Mouse (Mus musculus): ENCODE results near the gene Crocc2. TPM values are rescaled to one million over a fixed set of nuclear protein-coding genes. Genes with fewer than 3 reads are reported as not detected.
"Not testable (repeated sequence)": the region's sequence is repeated elsewhere in the genome, so short reads cannot be mapped to it uniquely, and the experiment has no call there.

Gene Crocc2
- polyA plus RNA-seq, 1 experiment from 2014 or later, result not detected

GRCm38 (mm10) chr1:93190726-93191305 is 22.3 kb downstream of the Crocc2 start:
- no peak for TF ChIP-seq EP300 (IDR thresholded peaks at IDR 0.05; ENCODE audit: low read depth)
- TF ChIP-seq CTCF (IDR thresholded peaks at IDR 0.05; ENCODE audit: low read depth), result no peak
- Histone ChIP-seq H3K9me3 (ENCODE audit: low read length) (peaks cover 3% of the 10 kb centered on the region; the same call in 1 of the 2 replicates), H3K4me3 (ENCODE audit: low read depth, low read length) (no peak overlapping the region), H3K27ac (ENCODE audit: low read depth) (no peak overlapping the region), H3K27me3 (ENCODE audit: insufficient read depth, low read length) (no peaks in the 10 kb centered on the region), H3K4me1 (ENCODE audit: insufficient read depth) (no peaks in the 10 kb centered on the region), H3K4me2 (ENCODE audit: low read depth, low read length) (no peak overlapping the region), H3K36me3 (replicated peaks; ENCODE audit: insufficient read depth, low read length) (no peaks in the 10 kb centered on the region), H3K9ac (replicated peaks) (no peak overlapping the region)
- DNase-seq (no peak), ATAC-seq (no peak)
- 26% methylated on average over 9 of the region's 17 CpGs for WGBS (ENCODE audit: insufficient replicate concordance)

DNA sequence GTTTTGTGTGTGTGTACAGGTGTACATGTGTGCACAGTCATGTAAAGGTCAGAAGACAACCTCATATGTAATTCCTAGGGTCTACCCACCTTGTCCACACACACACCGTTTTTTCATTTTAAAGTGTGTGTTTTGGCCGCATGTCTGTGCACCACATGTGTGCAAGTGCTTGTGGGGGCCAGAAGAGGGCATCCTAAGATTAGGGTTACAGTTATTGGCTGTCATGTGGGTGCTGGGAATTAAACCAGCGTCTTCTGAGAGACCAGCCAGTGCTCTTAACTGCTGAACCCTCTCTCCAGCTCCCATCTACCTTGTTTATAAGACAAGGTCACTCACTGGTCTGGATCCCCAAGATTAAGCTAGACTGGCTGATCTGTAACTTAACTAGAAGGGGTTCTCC is 26.4 kb downstream of the Crocc2 start:
- TF ChIP-seq EP300 (IDR thresholded peaks at IDR 0.05; ENCODE audit: low read depth), result no peak
- no peak for TF ChIP-seq CTCF (IDR thresholded peaks at IDR 0.05; ENCODE audit: low read depth)
- ATAC-seq (no peak), DNase-seq (no peak)
- 80% methylated on average over 3 of the region's 3 CpGs for WGBS (ENCODE audit: insufficient replicate concordance)
- Histone ChIP-seq H3K9me3 (ENCODE audit: low read length) (peaks cover 3% of the 10 kb centered on the region; the same call in 1 of the 2 replicates), H3K4me3 (ENCODE audit: low read depth, low read length) (no peak overlapping the region), H3K4me2 (ENCODE audit: low read depth, low read length) (no peak overlapping the region), H3K4me1 (ENCODE audit: insufficient read depth) (no peaks in the 10 kb centered on the region), H3K27me3 (ENCODE audit: insufficient read depth, low read length) (no peaks in the 10 kb centered on the region), H3K36me3 (replicated peaks; ENCODE audit: insufficient read depth, low read length) (no peaks in the 10 kb centered on the region), H3K9ac (replicated peaks) (no peak overlapping the region), H3K27ac (ENCODE audit: low read depth) (no peak overlapping the region)

- not testable (repeated sequence) for H3K27me3 ChIP-seq (ENCODE audit: insufficient read depth, low read length); H3K4me1 ChIP-seq (ENCODE audit: insufficient read depth); H3K4me3 ChIP-seq (ENCODE audit: low read depth, low read length); H3K9ac ChIP-seq (replicated peaks); ATAC-seq; H3K27ac ChIP-seq (ENCODE audit: low read depth); DNase-seq; H3K4me2 ChIP-seq (ENCODE audit: low read depth, low read length); H3K9me3 ChIP-seq (ENCODE audit: low read length); H3K36me3 ChIP-seq (replicated peaks; ENCODE audit: insufficient read depth, low read length)
- 86% methylated on average over 2 of the region's 2 CpGs for WGBS (ENCODE audit: insufficient replicate concordance)
Observed at GRCm38 (mm10) chr1:93197454-93197853, 28.9 kb downstream of the Crocc2 start.

DNA sequence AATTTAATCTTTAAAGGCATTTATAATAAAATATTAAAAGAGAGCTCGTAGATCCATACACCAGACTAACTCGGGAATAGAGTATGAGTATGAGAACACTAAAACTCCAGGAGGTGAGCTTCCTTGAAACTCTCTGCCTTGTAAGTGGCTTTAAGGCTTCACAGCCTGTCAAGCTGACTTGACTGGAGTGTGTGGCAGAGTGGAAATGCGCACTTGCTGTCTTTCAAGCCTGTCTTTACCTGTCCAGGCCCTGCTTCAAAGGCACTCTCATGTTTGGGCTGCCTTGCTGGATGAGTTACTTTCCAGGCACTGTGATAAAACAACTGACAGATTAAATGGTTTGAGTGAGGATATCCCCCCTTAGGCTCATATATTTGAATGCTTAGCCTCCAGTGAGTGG is 29.4 kb downstream of the Crocc2 start:
- no peak for TF ChIP-seq CTCF (IDR thresholded peaks at IDR 0.05; ENCODE audit: low read depth)
- no peak for TF ChIP-seq EP300 (IDR thresholded peaks at IDR 0.05; ENCODE audit: low read depth)
- Histone ChIP-seq H3K36me3 (replicated peaks; ENCODE audit: insufficient read depth, low read length) (no peaks in the 10 kb centered on the region), H3K27ac (ENCODE audit: low read depth) (no peak overlapping the region), H3K27me3 (ENCODE audit: insufficient read depth, low read length) (no peaks in the 10 kb centered on the region), H3K4me3 (ENCODE audit: low read depth, low read length) (no peak overlapping the region), H3K9ac (replicated peaks) (no peak overlapping the region), H3K4me1 (ENCODE audit: insufficient read depth) (no peaks in the 10 kb centered on the region), H3K4me2 (ENCODE audit: low read depth, low read length) (no peak overlapping the region), H3K9me3 (ENCODE audit: low read length) (peaks cover 3% of the 10 kb centered on the region; the same call in 1 of the 2 replicates)
- ATAC-seq, result no peak
- WGBS (ENCODE audit: insufficient replicate concordance), result 73% methylated on average over 3 of the region's 3 CpGs
- no peak for DNase-seq

DNA sequence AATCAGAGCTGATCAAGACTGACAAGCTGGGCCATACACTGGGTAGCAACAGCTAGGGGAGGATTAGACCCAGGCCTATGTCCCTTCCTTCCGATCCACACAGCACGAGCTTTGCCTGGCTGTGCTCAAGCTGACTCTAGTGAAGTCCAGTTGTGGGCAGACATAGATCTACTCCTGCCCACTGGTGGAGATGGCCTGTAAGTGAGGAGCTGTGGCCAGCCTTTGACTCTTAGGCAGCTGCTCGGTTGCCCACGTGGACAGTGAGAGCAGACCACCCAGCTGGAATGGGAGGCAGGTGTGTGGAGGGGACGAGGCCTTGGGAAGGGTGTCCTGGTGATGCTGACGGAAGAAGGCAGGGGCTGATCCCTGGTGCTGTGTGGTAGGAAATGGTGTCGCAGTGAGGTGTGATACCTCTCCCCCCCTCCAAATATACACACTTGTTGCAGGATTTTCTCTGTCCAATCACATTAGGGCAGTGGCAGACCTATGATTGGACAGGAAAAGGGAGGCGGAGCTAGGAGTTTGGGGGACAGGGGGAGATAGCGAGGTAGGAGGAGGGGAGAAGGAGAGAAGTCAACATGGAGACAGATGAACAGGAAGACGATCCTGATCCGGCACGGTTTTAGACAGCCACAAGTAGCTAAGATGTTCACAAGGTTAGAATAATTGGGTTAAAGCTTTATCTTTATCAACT is 37.9 kb downstream of the Crocc2 start:
- WGBS (ENCODE audit: insufficient replicate concordance), result 54% methylated on average over 12 of the region's 12 CpGs
- Histone ChIP-seq H3K27ac (ENCODE audit: low read depth) (no peak overlapping the region), H3K9ac (replicated peaks) (no peak overlapping the region), H3K27me3 (ENCODE audit: insufficient read depth, low read length) (no peaks in the 10 kb centered on the region), H3K9me3 (ENCODE audit: low read length) (no peaks in the 10 kb centered on the region), H3K4me1 (ENCODE audit: insufficient read depth) (no peaks in the 10 kb centered on the region), H3K4me2 (ENCODE audit: low read depth, low read length) (no peak overlapping the region), H3K36me3 (replicated peaks; ENCODE audit: insufficient read depth, low read length) (no peaks in the 10 kb centered on the region), H3K4me3 (ENCODE audit: low read depth, low read length) (no peak overlapping the region)
- TF ChIP-seq CTCF (IDR thresholded peaks at IDR 0.05; ENCODE audit: low read depth) (no peak), EP300 (IDR thresholded peaks at IDR 0.05; ENCODE audit: low read depth) (no peak)
- DNase-seq (no peak), ATAC-seq (no peak)

GRCm38 (mm10) chr1:93207536-93208064 is 39.1 kb downstream of the Crocc2 start:
- WGBS (ENCODE audit: insufficient replicate concordance), result 74% methylated on average over 4 of the region's 4 CpGs
- H3K9me3 ChIP-seq (ENCODE audit: low read length), result no peaks in the 10 kb centered on the region
- H3K9ac ChIP-seq (replicated peaks), result no peak overlapping the region
- H3K27me3 ChIP-seq (ENCODE audit: insufficient read depth, low read length), result no peaks in the 10 kb centered on the region
- DNase-seq (no peak), ATAC-seq (no peak)
- H3K27ac ChIP-seq (ENCODE audit: low read depth), result no peak overlapping the region
- H3K4me3 ChIP-seq (ENCODE audit: low read depth, low read length), result no peak overlapping the region
- no peaks in the 10 kb centered on the region for H3K36me3 ChIP-seq (replicated peaks; ENCODE audit: insufficient read depth, low read length)
- no peaks in the 10 kb centered on the region for H3K4me1 ChIP-seq (ENCODE audit: insufficient read depth)
- TF ChIP-seq CTCF (IDR thresholded peaks at IDR 0.05; ENCODE audit: low read depth), result no peak
- TF ChIP-seq EP300 (IDR thresholded peaks at IDR 0.05; ENCODE audit: low read depth), result no peak
- no peak overlapping the region for H3K4me2 ChIP-seq (ENCODE audit: low read depth, low read length)
